Mouse (Mus musculus) embryo, embryonic 11.5 days (tissue): ENCODE results near the gene Dnaaf2.
"Not testable (repeated sequence)": the region's sequence is repeated elsewhere in the genome, so short reads cannot be mapped to it uniquely, and the experiment has no call there.

Experiments used
- DNase-seq: peaks from one replicate; pipeline ENCODE4 v3.0.0-alpha.2; 2012; ENCODE audit warnings: low read depth, low spot score

Gene Dnaaf2

GRCm38 (mm10) chr12:69164904-69165303 lies 33.3 kb downstream of the Dnaaf2 start:
- no peak for DNase-seq

DNA sequence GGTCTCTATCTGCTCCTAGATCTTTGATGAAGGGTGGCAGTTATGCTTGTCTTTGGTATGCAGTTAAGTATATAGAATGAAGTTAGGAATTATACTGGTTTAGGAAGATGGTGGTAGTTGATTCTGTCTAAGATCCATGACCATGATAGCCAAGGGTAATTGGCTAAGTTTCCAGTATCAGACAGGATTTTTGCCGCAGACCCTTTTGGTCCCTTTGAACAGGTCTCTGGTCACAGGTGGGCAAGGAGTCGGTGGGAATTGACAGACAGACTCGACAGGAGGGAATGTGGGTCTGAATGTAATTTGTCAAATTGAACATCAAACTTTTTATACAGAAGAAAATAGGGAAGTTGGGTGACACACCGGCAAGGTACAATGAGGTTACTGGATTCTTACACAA lies 34.6 kb downstream of the Dnaaf2 start:
- not testable (repeated sequence) for DNase-seq

GRCm38 (mm10) chr12:69160677-69161076 lies 37.6 kb downstream of the Dnaaf2 start:
- not testable (repeated sequence) for DNase-seq

GRCm38 (mm10) chr12:69159578-69159940 lies 38.7 kb downstream of the Dnaaf2 start:
- peak; percentile 71 for DNase-seq

GRCm38 (mm10) chr12:69158765-69159577 lies 39.3 kb downstream of the Dnaaf2 start, which contains the start of gene Rps29:
Gene Rps29 (minus strand): TSS chr12:69159186.
- DNase-seq = peak; percentile 100

- no peak for DNase-seq
Measured at GRCm38 (mm10) chr12:69158366-69158764, 39.9 kb downstream of the Dnaaf2 start.

DNA sequence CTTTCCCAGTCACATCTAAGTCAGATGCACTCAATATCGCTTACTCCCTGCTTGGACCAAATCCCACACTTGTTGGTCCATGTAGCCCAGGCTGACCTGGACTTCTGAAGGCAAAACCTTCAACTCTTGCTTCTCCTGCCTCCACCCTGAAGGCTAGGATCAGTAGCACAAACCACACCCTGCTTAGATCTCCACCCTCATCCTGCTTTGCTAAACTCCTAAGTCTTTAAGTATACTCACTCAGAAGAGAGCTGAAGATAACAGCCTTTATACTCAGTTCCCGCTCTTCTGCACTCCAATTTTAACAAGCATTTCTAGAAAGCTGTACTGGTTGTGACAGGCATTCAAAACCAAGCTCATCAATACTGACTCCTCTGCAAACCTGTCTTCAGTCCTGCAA lies 41.1 kb downstream of the Dnaaf2 start:
- DNase-seq = no peak

GRCm38 (mm10) chr12:69156436-69156835 lies 41.8 kb downstream of the Dnaaf2 start:
- DNase-seq = no peak

DNA sequence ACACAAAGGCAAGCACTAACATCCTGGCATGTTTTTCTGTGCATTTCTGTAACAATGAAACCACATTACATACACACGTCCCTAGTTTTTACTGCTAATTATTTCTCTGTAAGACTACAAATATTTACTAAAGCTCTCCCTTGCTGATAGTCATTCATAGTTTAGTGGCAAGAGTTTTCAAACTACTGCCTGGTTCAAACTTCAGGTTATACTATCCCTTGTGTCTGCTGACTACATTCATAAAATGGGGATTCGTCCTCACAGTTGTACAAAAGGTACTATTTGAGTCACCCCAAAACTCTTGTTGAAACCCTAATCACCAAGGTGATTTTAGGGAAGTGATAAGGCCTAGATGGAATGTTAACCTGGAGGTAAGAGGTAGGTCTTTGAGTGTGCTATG lies 42.3 kb downstream of the Dnaaf2 start:
- DNase-seq = no peak

GRCm38 (mm10) chr12:69150049-69150448 lies 48.2 kb downstream of the Dnaaf2 start:
- no peak for DNase-seq

DNA sequence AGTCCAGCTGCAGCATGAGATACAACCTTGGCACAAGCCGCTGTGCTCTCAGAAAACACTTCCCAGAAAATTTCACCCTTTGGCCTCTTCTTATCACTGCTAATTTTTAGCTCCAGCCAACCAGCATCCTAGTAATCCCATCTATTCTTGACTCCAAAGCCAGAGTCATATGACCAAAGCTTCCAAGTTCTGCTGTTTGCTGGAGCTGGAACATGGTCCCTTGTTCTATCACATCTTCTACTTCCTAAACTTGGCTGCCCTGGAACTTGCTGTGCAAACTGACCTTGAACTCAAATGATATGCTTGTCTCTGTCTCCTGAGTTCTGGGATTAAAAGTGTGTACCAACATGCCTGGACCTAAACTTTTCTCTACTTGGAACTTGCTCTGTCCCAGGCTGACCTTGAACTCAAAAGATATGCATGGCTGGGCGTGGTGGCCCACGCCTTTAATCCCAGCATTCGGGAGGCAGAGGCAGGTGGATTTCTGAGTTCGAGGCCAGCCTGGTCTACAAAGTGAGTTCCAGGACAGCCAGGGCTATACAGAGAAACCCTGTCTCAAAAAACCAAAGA lies 51.0 kb downstream of the Dnaaf2 start:
- no peak for DNase-seq

DNA sequence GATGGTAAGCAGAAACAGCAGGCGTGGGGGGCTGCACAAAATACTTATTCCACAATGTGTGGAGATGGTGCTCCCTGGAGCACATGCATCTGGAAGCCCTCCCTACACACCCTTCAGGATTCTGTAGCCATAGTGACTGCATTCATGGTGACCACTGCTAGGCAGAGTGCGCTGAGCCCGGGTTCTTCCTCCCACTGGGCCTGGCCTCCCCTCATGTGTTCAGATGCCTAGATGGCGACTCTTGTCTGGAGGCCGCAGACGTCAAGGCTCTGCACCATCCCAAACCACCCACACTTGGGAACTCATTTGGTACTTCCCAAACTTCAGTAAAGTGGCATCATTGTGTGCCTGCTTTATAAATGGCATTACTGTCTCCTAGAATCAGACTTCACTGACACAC lies 54.8 kb downstream of the Dnaaf2 start:
- no peak for DNase-seq

- DNase-seq = no peak
Measured at GRCm38 (mm10) chr12:69139841-69140240, 58.4 kb downstream of the Dnaaf2 start.

GRCm38 (mm10) chr12:69139201-69139600 lies 59.0 kb downstream of the Dnaaf2 start:
- DNase-seq = no peak
